Mouse (Mus musculus) heart, postnatal 0 days (tissue): ENCODE data around the gene Zfp367. TPM values are rescaled to one million over a fixed set of nuclear protein-coding genes. Genes with fewer than 3 reads are reported as not detected.

Source experiments
- ATAC-seq: fragments of 200-750 bp; cut with Nextera tagmentation; 2 replicates; pipeline ENCODE4 v1.8.0; 2017; ENCODE audit warnings: low read depth, moderate number of reproducible peaks, moderate library complexity; ENCODE audit not compliant: insufficient read depth
- DNase-seq: peaks from one replicate; pipeline ENCODE4 v3.0.0-alpha.2; 2016; ENCODE audit warnings: low spot score
- H3K27ac ChIP-seq: fragments of 300-500 bp; sonication (generic); 2 replicates; pipeline ENCODE4 v1.5.1; 2014; ENCODE audit warnings: low read depth, mild to moderate bottlenecking
- H3K27me3 ChIP-seq: fragments of 300-500 bp; sonication (generic); 2 replicates; pipeline ENCODE4 v1.6.1; 2014; ENCODE audit warnings: low read length, mixed read lengths; ENCODE audit not compliant: control insufficient read depth, insufficient read depth
- H3K36me3 ChIP-seq: fragments of 300-500 bp; sonication (generic); replicated peaks from 2 replicates; pipeline ENCODE4 v1.6.1; 2014; ENCODE audit warnings: low read length, mixed read lengths; ENCODE audit not compliant: control insufficient read depth, insufficient read depth
- H3K4me1 ChIP-seq: fragments of 300-500 bp; sonication (generic); 2 replicates; pipeline ENCODE4 v1.6.1; 2014; ENCODE audit warnings: antibody characterized with exemption; ENCODE audit not compliant: control insufficient read depth, insufficient read depth
- H3K4me2 ChIP-seq: fragments of 300-500 bp; sonication (generic); 2 replicates; pipeline ENCODE4 v1.6.1; 2014; ENCODE audit warnings: low read depth, mild to moderate bottlenecking, low read length, moderate library complexity
- H3K4me3 ChIP-seq: fragments of 300-500 bp; sonication (generic); 2 replicates; pipeline ENCODE4 v1.5.1; 2014; ENCODE audit warnings: low read depth, low read length
- H3K9ac ChIP-seq: fragments of 300-500 bp; sonication (generic); replicated peaks from 2 replicates; pipeline ENCODE4 v1.6.1; 2014; ENCODE audit warnings: low read depth, low read length, mixed read lengths
- H3K9me3 ChIP-seq: fragments of 300-500 bp; sonication (generic); replicated peaks from 2 replicates; pipeline ENCODE4 v1.6.1; 2016; ENCODE audit warnings: low read length; ENCODE audit not compliant: control insufficient read depth
- CTCF ChIP-seq: IDR thresholded peaks from 2 replicates; pipeline ENCODE4 v1.5.1; 2016; ENCODE audit warnings: antibody characterized with exemption, control low read depth, low read depth
- EP300 ChIP-seq: IDR thresholded peaks from 2 replicates; pipeline ENCODE4 v1.6.1; 2016; ENCODE audit warnings: antibody characterized with exemption, low read depth
- WGBS: fragments of 180-500 bp; shearing (Covaris S2); extraction: QIAGEN DNeasy Blood & Tissue Kit; methylation state at CpG from one replicate; pipeline ENCODE4 v1.1.7; 2014; 5-methylcytosine and 5-hydroxymethylcytosine counted together
- polyA plus RNA-seq: library from polyadenylated mRNA; unstranded; fragments of >200 nt; fragmentation: Nextera tagmentation; extraction: Ambion mirVana; gene quantifications from 2 replicates; pipeline ENCODE4 v1.2.1, GENCODE M21; 2015
- total RNA-seq: library from RNA; depleted of rRNA; stranded (reverse); fragments of >200 nt; gene quantifications from 2 replicates; pipeline ENCODE4 v1.2.3, GENCODE M21; 2014; ENCODE audit warnings: low replicate concordance

The Zfp367 gene
- total and polyA plus RNA-seq, 2 experiments from 2014 or later, result 23.8 to 35.6 TPM

GRCm38 (mm10) chr13:64185586-64185985 is 32.6 kb upstream of the Zfp367 start:
- Histone ChIP-seq H3K27me3 (no peaks in the 10 kb centered on the region), H3K9ac (no peak overlapping the region), H3K4me2 (no peak overlapping the region), H3K36me3 (peaks cover 48% of the 10 kb centered on the region), H3K4me1 (peaks cover 13% of the 10 kb centered on the region), H3K9me3 (no peaks in the 10 kb centered on the region), H3K27ac (no peak overlapping the region), H3K4me3 (no peak overlapping the region)
- no peak for DNase-seq
- WGBS, result 91% methylated on average over 9 of the region's 9 CpGs
- ATAC-seq, result no peak
- no peak for TF ChIP-seq EP300

DNA sequence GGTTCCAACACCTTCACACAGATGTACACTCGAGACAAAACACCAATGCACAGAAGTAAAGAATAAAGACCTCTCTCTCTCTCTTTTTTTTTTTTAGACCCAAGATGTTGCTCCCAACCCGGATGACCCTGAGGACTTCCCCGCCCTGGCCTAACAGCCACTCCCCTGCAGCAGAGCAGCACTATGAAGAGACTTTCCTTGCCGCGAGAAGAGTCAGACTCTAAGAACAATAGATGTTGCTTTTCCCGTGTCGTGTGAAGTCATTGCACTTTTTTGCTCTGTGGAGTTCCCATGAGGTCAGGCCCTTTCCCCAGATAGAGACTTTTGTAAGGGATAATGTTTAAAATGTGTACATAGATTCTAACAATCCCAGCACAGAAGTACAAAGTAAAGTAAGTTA is 32.2 kb upstream of the Zfp367 start:
- Histone ChIP-seq H3K4me2 (no peak overlapping the region), H3K9ac (no peak overlapping the region), H3K4me3 (no peak overlapping the region), H3K9me3 (no peaks in the 10 kb centered on the region), H3K27ac (no peak overlapping the region), H3K27me3 (no peaks in the 10 kb centered on the region), H3K4me1 (peaks cover 13% of the 10 kb centered on the region), H3K36me3 (peaks cover 48% of the 10 kb centered on the region)
- ATAC-seq (no peak), DNase-seq (no peak)
- TF ChIP-seq CTCF, result no peak
- TF ChIP-seq EP300, result no peak
- 69% methylated on average over 7 of the region's 7 CpGs for WGBS

DNA sequence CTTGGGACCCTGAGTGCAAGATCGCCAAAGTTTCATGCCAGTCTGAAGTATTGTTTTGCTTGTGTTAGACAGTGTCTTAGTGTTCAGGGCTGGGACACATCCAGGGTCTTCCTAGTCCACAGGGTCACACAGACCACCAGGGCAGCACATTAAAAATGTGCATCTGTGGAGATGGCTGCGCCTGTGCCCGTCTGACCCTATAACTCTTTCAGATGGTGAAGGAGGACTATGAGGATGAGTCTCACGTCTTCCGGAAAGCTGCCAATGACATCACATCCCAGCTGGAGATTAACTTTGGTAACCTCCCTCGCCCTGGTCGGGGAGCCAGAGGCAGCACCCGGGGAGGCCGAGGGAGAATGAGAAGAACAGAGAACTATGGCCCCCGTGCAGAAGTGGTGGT is 31.4 kb upstream of the Zfp367 start:
- DNase-seq, result no peak
- ATAC-seq, result no peak
- H3K4me2 ChIP-seq, result no peak overlapping the region
- no peak overlapping the region for H3K4me3 ChIP-seq
- WGBS, result 61% methylated on average over 10 of the region's 10 CpGs
- H3K27ac ChIP-seq, result no peak overlapping the region
- H3K36me3 ChIP-seq, result peaks cover 48% of the 10 kb centered on the region
- no peak overlapping the region for H3K9ac ChIP-seq
- no peaks in the 10 kb centered on the region for H3K9me3 ChIP-seq
- H3K27me3 ChIP-seq, result no peaks in the 10 kb centered on the region
- peaks cover 13% of the 10 kb centered on the region for H3K4me1 ChIP-seq
- TF ChIP-seq EP300 (no peak), CTCF (no peak)

DNA sequence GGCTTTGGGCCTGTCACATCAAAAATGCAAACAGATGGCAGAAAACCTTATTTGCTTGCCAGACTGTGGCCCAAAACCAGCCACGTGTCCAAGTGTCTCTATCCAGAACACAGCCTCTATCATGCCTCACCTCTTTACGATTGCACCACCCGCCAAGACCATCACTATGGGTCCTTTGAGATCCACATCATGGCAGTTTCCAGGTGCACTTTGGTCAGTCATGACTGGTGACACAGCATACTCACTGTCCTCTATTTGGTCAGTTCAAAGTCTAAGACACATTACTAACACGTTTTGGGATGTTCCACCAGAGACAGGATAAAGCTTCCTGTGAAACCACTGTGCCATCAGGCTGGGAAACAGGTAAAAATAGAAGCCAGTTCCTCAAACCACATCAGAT is 30.6 kb upstream of the Zfp367 start:
- ATAC-seq (no peak), DNase-seq (no peak)
- Histone ChIP-seq H3K27me3 (no peaks in the 10 kb centered on the region), H3K4me1 (peaks cover 7% of the 10 kb centered on the region), H3K27ac (no peak overlapping the region), H3K9ac (no peak overlapping the region), H3K4me2 (no peak overlapping the region), H3K9me3 (no peaks in the 10 kb centered on the region), H3K4me3 (no peak overlapping the region), H3K36me3 (peaks cover 54% of the 10 kb centered on the region)
- WGBS, result 78% methylated on average over 4 of the region's 4 CpGs
- TF ChIP-seq EP300, result no peak
- TF ChIP-seq CTCF, result no peak

- Histone ChIP-seq H3K9me3 (no peaks in the 10 kb centered on the region), H3K4me2 (no peak overlapping the region), H3K36me3 (peaks cover 67% of the 10 kb centered on the region), H3K27me3 (no peaks in the 10 kb centered on the region), H3K9ac (no peak overlapping the region), H3K4me1 (no peaks in the 10 kb centered on the region), H3K27ac (no peak overlapping the region), H3K4me3 (no peak overlapping the region)
- WGBS, result 61% methylated on average over 2 of the region's 2 CpGs
- no peak for DNase-seq
- ATAC-seq, result no peak
- no peak for TF ChIP-seq EP300
- TF ChIP-seq CTCF, result no peak
Measured at GRCm38 (mm10) chr13:64182091-64182490, 29.1 kb upstream of the Zfp367 start.

DNA sequence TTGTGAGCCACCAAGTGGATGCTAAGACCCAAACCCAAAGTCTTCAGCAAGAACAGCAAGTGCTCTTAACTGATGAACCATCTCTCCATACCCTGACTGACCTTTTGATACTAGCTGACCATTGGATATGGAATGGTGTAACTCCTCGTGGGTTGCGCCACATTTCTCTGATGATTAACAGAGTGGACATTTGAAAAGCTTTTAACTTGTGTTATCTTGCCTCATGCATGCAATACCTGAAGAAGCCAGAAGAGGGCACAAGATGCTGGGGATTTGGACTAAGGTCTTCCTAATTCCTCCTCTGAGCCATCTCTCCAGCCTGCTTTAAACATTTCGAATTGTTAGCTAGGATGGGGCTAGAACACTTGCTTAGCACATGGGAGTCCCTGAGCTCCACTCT is 27.9 kb upstream of the Zfp367 start:
- Histone ChIP-seq H3K4me2 (no peak overlapping the region), H3K27ac (no peak overlapping the region), H3K4me3 (no peak overlapping the region), H3K27me3 (no peaks in the 10 kb centered on the region), H3K4me1 (no peaks in the 10 kb centered on the region), H3K9ac (no peak overlapping the region), H3K36me3 (peaks cover 75% of the 10 kb centered on the region), H3K9me3 (no peaks in the 10 kb centered on the region)
- peak; percentile 66 for TF ChIP-seq CTCF
- TF ChIP-seq EP300, result no peak
- ATAC-seq, result no peak
- 91% methylated on average over 3 of the region's 3 CpGs for WGBS
- DNase-seq, result peak; percentile 34
